Mouse (Mus musculus) liver, embryonic 16.5 days (tissue): ENCODE measurements around the gene Map3k20. TPM values are rescaled to one million over a fixed set of nuclear protein-coding genes. Genes with fewer than 3 reads are reported as not detected.

ENCODE experiments used
- ATAC-seq: fragments of 200-750 bp; cut with Nextera tagmentation; 2 replicates; pipeline ENCODE4 v1.8.0; 2017; ENCODE audit warnings: low read depth, mild to moderate bottlenecking, moderate number of reproducible peaks, moderate library complexity
- H3K27ac ChIP-seq: fragments of 300-500 bp; sonication (generic); 2 replicates; pipeline ENCODE4 v1.5.1; 2014; ENCODE audit warnings: mild to moderate bottlenecking, low read length
- H3K27me3 ChIP-seq: fragments of 300-500 bp; sonication (generic); 2 replicates; pipeline ENCODE4 v1.6.1; 2014; ENCODE audit warnings: low read depth, low read length, mixed read lengths; ENCODE audit not compliant: control insufficient read depth, insufficient read depth
- H3K36me3 ChIP-seq: fragments of 300-500 bp; sonication (generic); 2 replicates; pipeline ENCODE4 v1.6.1; 2014; ENCODE audit warnings: mild to moderate bottlenecking; ENCODE audit not compliant: control insufficient read depth, insufficient read depth
- H3K4me1 ChIP-seq: fragments of 300-500 bp; sonication (generic); 2 replicates; pipeline ENCODE4 v1.6.1; 2014; ENCODE audit warnings: low read depth, low read length, mixed read lengths; ENCODE audit not compliant: control insufficient read depth
- H3K4me2 ChIP-seq: fragments of 300-500 bp; sonication (generic); 2 replicates; pipeline ENCODE4 v1.6.1; 2014; ENCODE audit warnings: low read depth, low read length, mixed read lengths
- H3K4me3 ChIP-seq: fragments of 300-500 bp; sonication (generic); 2 replicates; pipeline ENCODE4 v1.5.1; 2014; ENCODE audit warnings: low read depth, mild to moderate bottlenecking, low read length
- H3K9ac ChIP-seq: fragments of 300-500 bp; sonication (generic); 2 replicates; pipeline ENCODE4 v1.6.1; 2014; ENCODE audit warnings: low read depth, low read length
- H3K9me3 ChIP-seq: fragments of 300-500 bp; sonication (generic); replicated peaks from 2 replicates; pipeline ENCODE4 v1.6.1; 2016; ENCODE audit warnings: low read length; ENCODE audit not compliant: control insufficient read depth
- WGBS: fragments of 180-500 bp; shearing (Covaris S2); extraction: QIAGEN DNeasy Blood & Tissue Kit; methylation state at CpG from one replicate; pipeline ENCODE4 v1.1.7; 2014; ENCODE audit not compliant: insufficient replicate concordance; 5-methylcytosine and 5-hydroxymethylcytosine counted together
- polyA plus RNA-seq: library from polyadenylated mRNA; unstranded; fragments of >200 nt; fragmentation: Nextera tagmentation; extraction: Ambion mirVana; gene quantifications from 2 replicates; pipeline ENCODE4 v1.2.1, GENCODE M21; 2015

The Map3k20 gene
- polyA plus RNA-seq, 1 experiment from 2014 or later, result 7.3 TPM

- Histone ChIP-seq H3K27me3 (no peaks in the 10 kb centered on the region), H3K4me3 (no peak overlapping the region), H3K4me2 (no peak overlapping the region), H3K27ac (no peak overlapping the region), H3K9ac (no peak overlapping the region), H3K4me1 (peaks cover 3% of the 10 kb centered on the region), H3K36me3 (peaks cover 10% of the 10 kb centered on the region), H3K9me3 (no peaks in the 10 kb centered on the region)
- WGBS, result 73% methylated on average over 13 of the region's 13 CpGs
- ATAC-seq, result no peak
Measured at GRCm38 (mm10) chr2:72372136-72372535, 86.7 kb downstream of the Map3k20 start.

GRCm38 (mm10) chr2:72374076-72374475 lies 88.6 kb downstream of the Map3k20 start:
- H3K9me3 ChIP-seq, result no peaks in the 10 kb centered on the region
- WGBS, result 74% methylated on average over 3 of the region's 3 CpGs
- no peak overlapping the region for H3K9ac ChIP-seq
- peaks cover 3% of the 10 kb centered on the region for H3K4me1 ChIP-seq
- H3K27ac ChIP-seq, result no peak overlapping the region
- no peak overlapping the region for H3K4me2 ChIP-seq
- no peak for ATAC-seq
- H3K27me3 ChIP-seq, result no peaks in the 10 kb centered on the region
- H3K36me3 ChIP-seq, result peaks cover 10% of the 10 kb centered on the region
- H3K4me3 ChIP-seq, result no peak overlapping the region

GRCm38 (mm10) chr2:72375877-72376276 lies 90.4 kb downstream of the Map3k20 start:
- no peak overlapping the region for H3K9ac ChIP-seq
- WGBS, result 69% methylated on average over 3 of the region's 3 CpGs
- H3K27me3 ChIP-seq, result no peaks in the 10 kb centered on the region
- H3K4me3 ChIP-seq, result no peak overlapping the region
- peaks cover 10% of the 10 kb centered on the region for H3K36me3 ChIP-seq
- no peak overlapping the region for H3K27ac ChIP-seq
- ATAC-seq, result no peak
- no peaks in the 10 kb centered on the region for H3K9me3 ChIP-seq
- no peaks in the 10 kb centered on the region for H3K4me1 ChIP-seq
- H3K4me2 ChIP-seq, result no peak overlapping the region

GRCm38 (mm10) chr2:72376946-72377345 lies 91.5 kb downstream of the Map3k20 start:
- Histone ChIP-seq H3K9me3 (no peaks in the 10 kb centered on the region), H3K4me1 (no peaks in the 10 kb centered on the region), H3K27ac (no peak overlapping the region), H3K27me3 (no peaks in the 10 kb centered on the region), H3K4me2 (no peak overlapping the region), H3K4me3 (no peak overlapping the region), H3K9ac (no peak overlapping the region), H3K36me3 (peaks cover 6% of the 10 kb centered on the region)
- 91% methylated on average over 5 of the region's 5 CpGs for WGBS
- no peak for ATAC-seq

- Histone ChIP-seq H3K4me3 (no peak overlapping the region), H3K27me3 (no peaks in the 10 kb centered on the region), H3K27ac (no peak overlapping the region), H3K4me1 (no peaks in the 10 kb centered on the region), H3K9ac (no peak overlapping the region), H3K9me3 (no peaks in the 10 kb centered on the region), H3K36me3 (peaks cover 2% of the 10 kb centered on the region), H3K4me2 (no peak overlapping the region)
- ATAC-seq, result no peak
- 39% methylated on average over 11 of the region's 11 CpGs for WGBS
Measured at GRCm38 (mm10) chr2:72379425-72379824, 94.0 kb downstream of the Map3k20 start.

GRCm38 (mm10) chr2:72382662-72383061 lies 97.2 kb downstream of the Map3k20 start:
- no peak overlapping the region for H3K4me3 ChIP-seq
- no peaks in the 10 kb centered on the region; the same call in 1 of the 2 replicates for H3K36me3 ChIP-seq
- H3K27ac ChIP-seq, result no peak overlapping the region
- no peaks in the 10 kb centered on the region for H3K4me1 ChIP-seq
- ATAC-seq, result no peak
- H3K9ac ChIP-seq, result no peak overlapping the region
- no peaks in the 10 kb centered on the region for H3K27me3 ChIP-seq
- WGBS, result 82% methylated on average over 6 of the region's 6 CpGs
- no peak overlapping the region for H3K4me2 ChIP-seq
- no peaks in the 10 kb centered on the region for H3K9me3 ChIP-seq

GRCm38 (mm10) chr2:72383321-72383720 lies 97.9 kb downstream of the Map3k20 start:
- no peaks in the 10 kb centered on the region for H3K27me3 ChIP-seq
- 83% methylated on average over 11 of the region's 11 CpGs for WGBS
- no peaks in the 10 kb centered on the region; the same call in 1 of the 2 replicates for H3K36me3 ChIP-seq
- ATAC-seq, result no peak
- H3K4me1 ChIP-seq, result no peaks in the 10 kb centered on the region
- H3K4me3 ChIP-seq, result no peak overlapping the region
- no peak overlapping the region for H3K27ac ChIP-seq
- no peaks in the 10 kb centered on the region for H3K9me3 ChIP-seq
- no peak overlapping the region for H3K9ac ChIP-seq
- H3K4me2 ChIP-seq, result no peak overlapping the region

GRCm38 (mm10) chr2:72389411-72389810 lies 104.0 kb downstream of the Map3k20 start:
- no peak overlapping the region for H3K4me2 ChIP-seq
- H3K27ac ChIP-seq, result no peak overlapping the region
- no peaks in the 10 kb centered on the region; the same call in 1 of the 2 replicates for H3K36me3 ChIP-seq
- no peak overlapping the region for H3K9ac ChIP-seq
- ATAC-seq, result no peak
- no peaks in the 10 kb centered on the region for H3K9me3 ChIP-seq
- no peaks in the 10 kb centered on the region for H3K4me1 ChIP-seq
- no peaks in the 10 kb centered on the region for H3K27me3 ChIP-seq
- no peak overlapping the region for H3K4me3 ChIP-seq
- 79% methylated on average over 13 of the region's 13 CpGs for WGBS

GRCm38 (mm10) chr2:72389942-72390341 lies 104.5 kb downstream of the Map3k20 start:
- Histone ChIP-seq H3K4me2 (no peak overlapping the region), H3K4me1 (no peaks in the 10 kb centered on the region), H3K36me3 (no peaks in the 10 kb centered on the region; the same call in 1 of the 2 replicates), H3K9me3 (no peaks in the 10 kb centered on the region), H3K4me3 (no peak overlapping the region), H3K27ac (no peak overlapping the region), H3K27me3 (no peaks in the 10 kb centered on the region), H3K9ac (no peak overlapping the region)
- WGBS, result 21% methylated on average over 9 of the region's 9 CpGs
- no peak for ATAC-seq
